20 mouse cellular contexts compared by ENCODE assay signal in genomic region chr17:7873382-7873781, GRCm38 (mm10). TPM values are rescaled to one million over a fixed set of nuclear protein-coding genes. Genes with fewer than 3 reads are reported as not detected.
DNase-seq lines count a peak whose midpoint lies in the region; ATAC-seq lines count a peak whose summit lies in the region.
"Had no signal": no experiment of that assay in that cellular context is flagged by ENCODE, and none has a peak within 500 bp of the region (broad histone marks: within the 10 kb centered on the region; RNA-seq: fewer than 3 reads in every experiment).

No protein-coding gene starts in this region.

- H3K27me3 ChIP-seq in hindbrain, embryonic 12.5 days, result peaks cover 4% of the 10 kb centered on the region; the same call in 1 of the 2 replicates
- H3K27me3 ChIP-seq in hindbrain, embryonic 11.5 days (ENCODE audit: control insufficient read depth, insufficient read depth, low read length), result no peaks in the 10 kb centered on the region
- no peaks in the 10 kb centered on the region for H3K27me3 ChIP-seq in midbrain, embryonic 16.5 days (ENCODE audit: control insufficient read depth, insufficient read depth, low read depth, low read length)
- H3K27me3 ChIP-seq in midbrain, embryonic 13.5 days, result no peaks in the 10 kb centered on the region
- H3K27me3 ChIP-seq in embryonic facial prominence, embryonic 10.5 days (replicated peaks; ENCODE audit: low read depth, poor library complexity, severe bottlenecking), result no peaks in the 10 kb centered on the region
- no peaks in the 10 kb centered on the region for H3K27me3 ChIP-seq in limb, embryonic 13.5 days
- H3K27me3 ChIP-seq: embryonic facial prominence, embryonic 12.5 days; liver, embryonic 15.5 days had no signal

- no peak overlapping the region for H3K27ac ChIP-seq in hindbrain, embryonic 12.5 days
- no peak overlapping the region for H3K27ac ChIP-seq in hindbrain, embryonic 11.5 days (ENCODE audit: low read depth, low read length)
- no peak overlapping the region for H3K27ac ChIP-seq in midbrain, embryonic 16.5 days (ENCODE audit: low read length)
- no peak overlapping the region for H3K27ac ChIP-seq in midbrain, embryonic 13.5 days
- 0 out of 2 replicates have a peak overlapping the region, but pooled peaks have one; percentile 3 for H3K27ac ChIP-seq in embryonic facial prominence, embryonic 10.5 days (replicated peaks)
- no peak overlapping the region for H3K27ac ChIP-seq in limb, embryonic 13.5 days
- H3K27ac ChIP-seq: embryonic facial prominence, embryonic 12.5 days; kidney, embryonic 15.5 days; layer of hippocampus, adult 2 months; liver, embryonic 15.5 days had no signal

- peaks cover 8% of the 10 kb centered on the region for H3K4me1 ChIP-seq in hindbrain, embryonic 12.5 days
- H3K4me1 ChIP-seq in hindbrain, embryonic 11.5 days (replicated peaks; ENCODE audit: control insufficient read depth, insufficient read depth, low read length), result no peaks in the 10 kb centered on the region
- no peaks in the 10 kb centered on the region for H3K4me1 ChIP-seq in midbrain, embryonic 16.5 days (ENCODE audit: control insufficient read depth, insufficient read depth, low read length)
- peaks cover 7% of the 10 kb centered on the region for H3K4me1 ChIP-seq in midbrain, embryonic 13.5 days (replicated peaks)
- H3K4me1 ChIP-seq in embryonic facial prominence, embryonic 10.5 days, result peaks cover 35% of the 10 kb centered on the region
- H3K4me1 ChIP-seq in limb, embryonic 13.5 days, result peaks cover 25% of the 10 kb centered on the region

- H3K4me3 ChIP-seq in hindbrain, embryonic 12.5 days, result no peak overlapping the region
- no peak overlapping the region for H3K4me3 ChIP-seq in hindbrain, embryonic 11.5 days (ENCODE audit: low read depth, low read length)
- no peak overlapping the region for H3K4me3 ChIP-seq in midbrain, embryonic 16.5 days (ENCODE audit: low read depth, low read length)
- H3K4me3 ChIP-seq in midbrain, embryonic 13.5 days (replicated peaks), result no peak overlapping the region
- H3K4me3 ChIP-seq in embryonic facial prominence, embryonic 10.5 days, result no peak overlapping the region
- no peak overlapping the region for H3K4me3 ChIP-seq in limb, embryonic 13.5 days
- H3K4me3 ChIP-seq: embryonic facial prominence, embryonic 12.5 days; kidney, embryonic 15.5 days; layer of hippocampus, adult 2 months; liver, embryonic 15.5 days had no signal

- H3K4me2 ChIP-seq in hindbrain, embryonic 12.5 days (replicated peaks), result no peak overlapping the region
- H3K4me2 ChIP-seq in hindbrain, embryonic 11.5 days (replicated peaks; ENCODE audit: low read depth, low read length), result no peak overlapping the region
- no peak overlapping the region for H3K4me2 ChIP-seq in midbrain, embryonic 16.5 days (ENCODE audit: low read length)
- H3K4me2 ChIP-seq in midbrain, embryonic 13.5 days (replicated peaks), result no peak overlapping the region
- no peak overlapping the region for H3K4me2 ChIP-seq in limb, embryonic 13.5 days (replicated peaks)
- H3K4me2 ChIP-seq: embryonic facial prominence, embryonic 12.5 days; kidney, embryonic 15.5 days; liver, embryonic 15.5 days had no signal

- ATAC-seq in hindbrain, embryonic 12.5 days (ENCODE audit: low FRiP score), result 0 out of 2 replicates have a peak, but pooled peaks have one; percentile 22
- no peak for ATAC-seq in hindbrain, embryonic 11.5 days (ENCODE audit: low FRiP score)
- peak; percentile 54; the same call in 1 of the 2 replicates for ATAC-seq in midbrain, embryonic 16.5 days
- no peak for ATAC-seq in midbrain, embryonic 13.5 days
- peak; percentile 55 for ATAC-seq in limb, embryonic 13.5 days (ENCODE audit: low FRiP score, low read depth)
- ATAC-seq: activated CD4-positive, CD25-positive, alpha-beta regulatory T cell, adult 4 months; CD4-positive, CD25-positive, alpha-beta regulatory T cell, adult 4 months had no signal

- no peak overlapping the region for H3K9ac ChIP-seq in hindbrain, embryonic 12.5 days
- no peak overlapping the region for H3K9ac ChIP-seq in hindbrain, embryonic 11.5 days (ENCODE audit: low read depth, low read length)
- no peak overlapping the region for H3K9ac ChIP-seq in midbrain, embryonic 16.5 days (ENCODE audit: low read depth, low read length)
- H3K9ac ChIP-seq in midbrain, embryonic 13.5 days (replicated peaks), result no peak overlapping the region
- H3K9ac ChIP-seq in limb, embryonic 13.5 days, result no peak overlapping the region
- H3K9ac ChIP-seq: embryonic facial prominence, embryonic 12.5 days; kidney, embryonic 15.5 days; liver, embryonic 15.5 days had no signal

- no peak for DNase-seq in hindbrain, embryonic 11.5 days (ENCODE audit: low spot score)
- no peak for DNase-seq in embryonic facial prominence, embryonic 10.5 days (ENCODE audit: low spot score)
- DNase-seq in left cerebral cortex, adult 18-20 months (ENCODE audit: low spot score in 2 of 2), result no peak
- no peak for DNase-seq in thymus, adult 18-20 months
- DNase-seq: adrenal gland, postnatal 25 days; cerebellum, postnatal 36 days; heart, adult 18-20 months; spleen, adult 18-20 months; thymus, postnatal 25 days had no signal

- WGBS in hindbrain, embryonic 12.5 days, result 81% methylated on average over 7 of the region's 7 CpGs
- 79% methylated on average over 7 of the region's 7 CpGs for WGBS in hindbrain, embryonic 11.5 days
- WGBS in midbrain, embryonic 16.5 days, result 66% methylated on average over 7 of the region's 7 CpGs
- WGBS in midbrain, embryonic 13.5 days, result 75% methylated on average over 7 of the region's 7 CpGs
- WGBS in embryonic facial prominence, embryonic 10.5 days, result 83% methylated on average over 7 of the region's 7 CpGs
- WGBS in limb, embryonic 13.5 days, result 69% methylated on average over 7 of the region's 7 CpGs

- H3K36me3 ChIP-seq in hindbrain, embryonic 12.5 days, result no peaks in the 10 kb centered on the region
- H3K36me3 ChIP-seq in hindbrain, embryonic 11.5 days (ENCODE audit: control insufficient read depth, insufficient read depth, low read length), result no peaks in the 10 kb centered on the region
- H3K36me3 ChIP-seq in midbrain, embryonic 16.5 days (ENCODE audit: control insufficient read depth, insufficient read depth, low read length), result no peaks in the 10 kb centered on the region
- no peaks in the 10 kb centered on the region for H3K36me3 ChIP-seq in midbrain, embryonic 13.5 days
- no peaks in the 10 kb centered on the region for H3K36me3 ChIP-seq in embryonic facial prominence, embryonic 10.5 days (replicated peaks)
- H3K36me3 ChIP-seq in limb, embryonic 13.5 days, result no peaks in the 10 kb centered on the region
- H3K36me3 ChIP-seq: embryonic facial prominence, embryonic 12.5 days; kidney, embryonic 15.5 days; liver, embryonic 15.5 days had no signal

- no peaks in the 10 kb centered on the region for H3K9me3 ChIP-seq in hindbrain, embryonic 12.5 days (replicated peaks)
- no peaks in the 10 kb centered on the region for H3K9me3 ChIP-seq in hindbrain, embryonic 11.5 days (ENCODE audit: control insufficient read depth, low read length)
- H3K9me3 ChIP-seq in midbrain, embryonic 16.5 days (replicated peaks; ENCODE audit: control insufficient read depth, low read length, poor library complexity, severe bottlenecking), result no peaks in the 10 kb centered on the region
- H3K9me3 ChIP-seq in midbrain, embryonic 13.5 days, result no peaks in the 10 kb centered on the region
- H3K9me3 ChIP-seq in embryonic facial prominence, embryonic 10.5 days, result no peaks in the 10 kb centered on the region
- H3K9me3 ChIP-seq in limb, embryonic 13.5 days, result no peaks in the 10 kb centered on the region
- H3K9me3 ChIP-seq: embryonic facial prominence, embryonic 12.5 days; kidney, embryonic 15.5 days; liver, embryonic 15.5 days had no signal

RNA-seq across cellular contexts. Expression of gene Fndc1, which starts 46.3 kb away (rescaled TPM):
- polyA plus RNA-seq in hindbrain, embryonic 12.5 days (2016; fragmentation: Nextera tagmentation; extraction: Ambion mirVana), result 5.3 and 6.1 TPM in 2 replicates
- polyA plus RNA-seq in hindbrain, embryonic 11.5 days (2014; fragmentation: Nextera tagmentation; extraction: Ambion mirVana), result 0.84 and 1.2 TPM in 2 replicates
- 6.6 and 7.8 TPM in 2 replicates for polyA plus RNA-seq in midbrain, embryonic 16.5 days (2015; fragmentation: Nextera tagmentation; extraction: Ambion mirVana)
- 1.7 and 3.6 TPM in 2 replicates for polyA plus RNA-seq in midbrain, embryonic 13.5 days (2015; fragmentation: Nextera tagmentation; extraction: Ambion mirVana)
- 0.60 and 1.3 TPM in 2 replicates for polyA plus RNA-seq in embryonic facial prominence, embryonic 10.5 days (2016; fragmentation: Nextera tagmentation; extraction: Ambion mirVana)
- 25.9 and 32.1 TPM in 2 replicates for polyA plus RNA-seq in limb, embryonic 13.5 days (2015; fragmentation: Nextera tagmentation; extraction: Ambion mirVana)
- total RNA-seq in left cerebral cortex, adult 18-20 months (2021), result 1 to 10 TPM; 4.5 to 4.6 TPM
- total RNA-seq: monocyte, adult 5-6 weeks had no signal
- polyA plus RNA-seq: CD4-positive, CD25-positive, alpha-beta regulatory T cell, adult 4 months had no signal

RNA-seq across cellular contexts. Expression of gene Tagap, which starts 52.4 kb away (rescaled TPM):
- polyA plus RNA-seq in hindbrain, embryonic 12.5 days (2016; fragmentation: Nextera tagmentation; extraction: Ambion mirVana), result 0.26 and 0.63 TPM in 2 replicates
- 0.51 and 0.52 TPM in 2 replicates for polyA plus RNA-seq in hindbrain, embryonic 11.5 days (2014; fragmentation: Nextera tagmentation; extraction: Ambion mirVana)
- polyA plus RNA-seq in midbrain, embryonic 16.5 days (2015; fragmentation: Nextera tagmentation; extraction: Ambion mirVana), result 0.37 and 0.48 TPM in 2 replicates
- 0.44 and 0.62 TPM in 2 replicates for polyA plus RNA-seq in midbrain, embryonic 13.5 days (2015; fragmentation: Nextera tagmentation; extraction: Ambion mirVana)
- polyA plus RNA-seq in embryonic facial prominence, embryonic 10.5 days (2016; fragmentation: Nextera tagmentation; extraction: Ambion mirVana), result 0.36 and 0.37 TPM in 2 replicates
- 0.46 and 0.64 TPM in 2 replicates for polyA plus RNA-seq in limb, embryonic 13.5 days (2015; fragmentation: Nextera tagmentation; extraction: Ambion mirVana)
- total RNA-seq in left cerebral cortex, adult 18-20 months (2021), result 1 to 10 TPM; 5.3 to 5.6 TPM

Comparison
In these comparisons a context has a peak if more than half of its experiments do, and no peak if none do; other contexts are left out.
1. ATAC-seq: peak in hindbrain, embryonic 12.5 days (single experiment), midbrain, embryonic 16.5 days (single experiment) and limb, embryonic 13.5 days (single experiment); none in hindbrain, embryonic 11.5 days (single experiment) and midbrain, embryonic 13.5 days (single experiment).